Mouse (Mus musculus) brain, embryonic 18.5 days (tissue): ENCODE measurements around the gene Camk1.

Experiments used
- DNase-seq: peaks from one replicate; pipeline ENCODE4 v3.0.0-alpha.2; 2012; ENCODE audit warnings: low read depth, low spot score

Gene Camk1

GRCm38 (mm10) chr6:113343177-113344092 lies at the start of gene Camk1:
Gene Camk1 (minus strand): TSS chr6:113343984.
- no peak for DNase-seq

- no peak for DNase-seq
Measured at GRCm38 (mm10) chr6:113392387-113393071, 48.7 kb upstream of the Camk1 start.

GRCm38 (mm10) chr6:113392015-113392386 lies 48.2 kb upstream of the Camk1 start:
- DNase-seq = no peak

GRCm38 (mm10) chr6:113390715-113391114 lies 46.9 kb upstream of the Camk1 start:
- no peak for DNase-seq

- DNase-seq = no peak
Measured at GRCm38 (mm10) chr6:113388960-113389359, 45.2 kb upstream of the Camk1 start, which contains the start of gene Ttll3. Gene Ttll3 (plus strand): TSS chr6:113389260.

GRCm38 (mm10) chr6:113386025-113386424 lies 42.2 kb upstream of the Camk1 start:
- DNase-seq = no peak

- no peak for DNase-seq
Measured at GRCm38 (mm10) chr6:113385160-113385714, 41.5 kb upstream of the Camk1 start.

- DNase-seq = no peak
Measured at GRCm38 (mm10) chr6:113384351-113384927, 40.7 kb upstream of the Camk1 start.

GRCm38 (mm10) chr6:113380480-113380879 lies 36.7 kb upstream of the Camk1 start:
- DNase-seq = no peak

- no peak for DNase-seq
Measured at GRCm38 (mm10) chr6:113379246-113379645, 35.5 kb upstream of the Camk1 start.

GRCm38 (mm10) chr6:113377496-113378385 lies 34.0 kb upstream of the Camk1 start, which contains the start of the genes Tada3 and Arpc4:
Gene Tada3 (minus strand): TSS chr6:113377883.
Gene Arpc4 (plus strand): TSS chr6:113378115.
- peak; percentile 87 for DNase-seq

GRCm38 (mm10) chr6:113377172-113377495 lies 33.4 kb upstream of the Camk1 start:
- DNase-seq = no peak

- no peak for DNase-seq
Measured at GRCm38 (mm10) chr6:113373491-113373890, 29.7 kb upstream of the Camk1 start.

- DNase-seq = no peak
Measured at GRCm38 (mm10) chr6:113370194-113370929, 26.6 kb upstream of the Camk1 start.

GRCm38 (mm10) chr6:113368577-113368976 lies 24.8 kb upstream of the Camk1 start:
- no peak for DNase-seq

- no peak for DNase-seq
Measured at GRCm38 (mm10) chr6:113368124-113368523, 24.3 kb upstream of the Camk1 start.

GRCm38 (mm10) chr6:113367574-113367973 lies 23.8 kb upstream of the Camk1 start:
- no peak for DNase-seq

- no peak for DNase-seq
Measured at GRCm38 (mm10) chr6:113366639-113367038, 22.9 kb upstream of the Camk1 start.

- DNase-seq = no peak
Measured at GRCm38 (mm10) chr6:113364518-113365135, 20.8 kb upstream of the Camk1 start.

- DNase-seq = no peak
Measured at GRCm38 (mm10) chr6:113362241-113362640, 18.5 kb upstream of the Camk1 start.
